9 mouse cellular contexts compared by ENCODE assay signal in genomic region chr4:57320606-57321327, GRCm38 (mm10). TPM values are rescaled to one million over a fixed set of nuclear protein-coding genes. Genes with fewer than 3 reads are reported as not detected.
DNase-seq lines count a peak whose midpoint lies in the region; ATAC-seq and TF ChIP-seq lines count a peak whose summit lies in the region.
"Had no signal": no experiment of that assay in that cellular context is flagged by ENCODE, and none has a peak within 500 bp of the region (broad histone marks: within the 10 kb centered on the region; RNA-seq: fewer than 3 reads in every experiment).

No protein-coding gene starts in this region.

- H3K9me3 ChIP-seq in midbrain, embryonic 10.5 days (replicated peaks), result no peaks in the 10 kb centered on the region
- no peaks in the 10 kb centered on the region for H3K9me3 ChIP-seq in midbrain, embryonic 15.5 days
- H3K9me3 ChIP-seq: neural tube, embryonic 13.5 days had no signal

- H3K27ac ChIP-seq in midbrain, embryonic 10.5 days (replicated peaks), result no peak overlapping the region
- no peak overlapping the region for H3K27ac ChIP-seq in midbrain, embryonic 15.5 days
- peak overlapping the region; percentile 47; the same call in 1 of the 2 replicates for H3K27ac ChIP-seq in layer of hippocampus, adult 2 months
- H3K27ac ChIP-seq: neural tube, embryonic 13.5 days had no signal

- ATAC-seq in midbrain, embryonic 15.5 days (replicated peaks), result no peak

- peak; percentile 31 for DNase-seq in adrenal gland, adult 2 months
- no peak for DNase-seq in adrenal gland, postnatal 4 days (ENCODE audit: low spot score in 2 of 2)
- DNase-seq in midbrain, embryonic 10.5 days (ENCODE audit: low spot score), result peak; percentile 33
- peak; percentile 37 to 47 for DNase-seq in frontal cortex, postnatal 25 days (ENCODE audit: low spot score in 2 of 2)
- peak; percentile 55 to 68 for DNase-seq in layer of hippocampus, adult 2 months (ENCODE audit: low spot score in 2 of 2)
- DNase-seq in mesoderm, embryonic 11.5 days (ENCODE audit: low read depth, low spot score), result peak; percentile 45
- DNase-seq in urinary bladder, postnatal 14 days (ENCODE audit: low spot score), result no peak

- peak; percentile 88 for TF ChIP-seq CTCF in layer of hippocampus, adult 2 months (conservative IDR thresholded peaks at IDR 0.05)

- H3K4me1 ChIP-seq in midbrain, embryonic 10.5 days, result peaks cover 14% of the 10 kb centered on the region; the same call in 1 of the 2 replicates
- H3K4me1 ChIP-seq in midbrain, embryonic 15.5 days, result 0 out of 2 replicates have a peak, but pooled peaks cover 5% of the 10 kb centered on the region

- no peaks in the 10 kb centered on the region; the same call in 1 of the 2 replicates for H3K27me3 ChIP-seq in midbrain, embryonic 10.5 days (ENCODE audit: low read depth, poor library complexity, severe bottlenecking)
- H3K27me3 ChIP-seq in midbrain, embryonic 15.5 days (replicated peaks), result no peaks in the 10 kb centered on the region
- H3K27me3 ChIP-seq: neural tube, embryonic 13.5 days had no signal

- no peaks in the 10 kb centered on the region for H3K36me3 ChIP-seq in midbrain, embryonic 10.5 days
- H3K36me3 ChIP-seq in midbrain, embryonic 15.5 days (replicated peaks), result no peaks in the 10 kb centered on the region
- H3K36me3 ChIP-seq: neural tube, embryonic 13.5 days had no signal

- H3K4me3 ChIP-seq in midbrain, embryonic 10.5 days, result no peak overlapping the region
- no peak overlapping the region for H3K4me3 ChIP-seq in midbrain, embryonic 15.5 days
- peak overlapping the region; percentile 26; the same call in 1 of the 2 replicates for H3K4me3 ChIP-seq in layer of hippocampus, adult 2 months
- H3K4me3 ChIP-seq: neural tube, embryonic 13.5 days had no signal

- WGBS in midbrain, embryonic 10.5 days, result 40% methylated on average over 23 of the region's 23 CpGs
- 40% methylated on average over 23 of the region's 23 CpGs for WGBS in midbrain, embryonic 15.5 days

- no peak overlapping the region for H3K9ac ChIP-seq in midbrain, embryonic 15.5 days
- H3K9ac ChIP-seq: neural tube, embryonic 13.5 days had no signal

- H3K4me2 ChIP-seq in midbrain, embryonic 15.5 days, result no peak overlapping the region
- H3K4me2 ChIP-seq: neural tube, embryonic 13.5 days had no signal

RNA-seq across cellular contexts. Expression of gene Ptpn3, which starts 19.1 kb away (rescaled TPM):
- total RNA-seq in adrenal gland, adult 2 months (2021), result 10 to 100 TPM; 24.2 to 36.4 TPM
- 5.3 and 9.0 TPM in 2 replicates for polyA plus RNA-seq in adrenal gland, adult 2 months (2012; rRNA removed)
- total RNA-seq in adrenal gland, postnatal 4 days (2021), result 10 to 100 TPM; 29.0 to 34.7 TPM
- 0.78 TPM in 2 replicates for polyA plus RNA-seq in midbrain, embryonic 10.5 days (2016; fragmentation: Nextera tagmentation; extraction: Ambion mirVana)
- 2.3 and 2.8 TPM in 2 replicates for polyA plus RNA-seq in midbrain, embryonic 15.5 days (2015; fragmentation: Nextera tagmentation; extraction: Ambion mirVana)
- 10 to 100 TPM; 76.6 to 92.1 TPM for total RNA-seq in layer of hippocampus, adult 2 months (2021)

Comparison
In these comparisons a context has a peak if more than half of its experiments do, and no peak if none do; other contexts are left out.
1. DNase-seq: peak in adrenal gland, adult 2 months (single experiment), midbrain, embryonic 10.5 days (single experiment), frontal cortex, postnatal 25 days (2 of 2), layer of hippocampus, adult 2 months (2 of 2) and mesoderm, embryonic 11.5 days (single experiment); none in adrenal gland, postnatal 4 days (0 of 2) and urinary bladder, postnatal 14 days (single experiment).